Mouse (Mus musculus) kidney, adult 2 months (tissue): ENCODE measurements around the gene Trio.

Experiments used
- CTCF ChIP-seq: fragments of 200-500 bp; conservative IDR thresholded peaks from 2 replicates; pipeline ENCODE4 v1.5.1; 2011; ENCODE audit warnings: low read depth, mild to moderate bottlenecking, control low read depth, low read length, moderate library complexity, mixed read lengths; ENCODE audit not compliant: insufficient read depth, insufficient read length
- POLR2A ChIP-seq: fragments of 200-500 bp; IDR thresholded peaks from one replicate; pipeline ENCODE4 v1.6.1; 2011; ENCODE audit warnings: low read depth, low read length, control low read depth

DNA sequence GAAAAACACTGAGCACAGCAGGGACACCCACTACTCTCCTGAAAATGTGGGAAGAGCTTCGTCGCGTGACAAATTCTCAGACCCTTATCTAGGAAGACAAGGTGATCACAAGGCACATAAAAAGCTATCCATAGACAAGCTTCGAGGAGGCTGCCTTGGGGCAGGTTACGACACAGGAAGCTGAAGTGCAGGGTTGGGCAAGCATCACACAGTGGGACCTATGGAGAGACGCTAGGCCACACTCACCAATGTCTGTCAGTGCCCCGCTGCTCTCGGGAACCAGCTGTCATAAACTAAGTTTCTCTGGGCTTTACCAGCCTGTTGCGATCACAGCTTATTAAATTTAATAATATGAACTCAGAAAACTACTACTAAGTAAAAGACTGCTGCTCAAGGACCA lies 149.9 kb downstream of the Trio start:
- TF ChIP-seq CTCF (no peak), POLR2A (no peak)
